In genomic region chr11:62076345-62077156, GRCm38 (mm10) we compare ENCODE assay signal across 8 mouse cellular contexts.
DNase-seq lines count a peak whose midpoint lies in the region; ATAC-seq lines count a peak whose summit lies in the region.

No protein-coding gene starts in this region.

- peak overlapping the region; percentile 92 for H3K4me2 ChIP-seq in hindbrain, embryonic 15.5 days

- WGBS in hindbrain, embryonic 15.5 days: 4% methylated on average over 42 of the region's 42 CpGs

- peak; percentile 97 for ATAC-seq in common myeloid progenitor, adult 5-6 weeks (replicated peaks; ENCODE audit: low read depth, poor library complexity, severe bottlenecking)
- peak; percentile 99 for ATAC-seq in hindbrain, embryonic 15.5 days (ENCODE audit: low FRiP score, low read depth)

- peak overlapping the region; percentile 80 for H3K9ac ChIP-seq in hindbrain, embryonic 15.5 days

- H3K4me1 ChIP-seq in hindbrain, embryonic 15.5 days (replicated peaks): peaks cover 14% of the 10 kb centered on the region

- H3K9me3 ChIP-seq in hindbrain, embryonic 15.5 days: no peaks in the 10 kb centered on the region

- peak overlapping the region; percentile 89 for H3K27ac ChIP-seq in hindbrain, embryonic 15.5 days (replicated peaks)

- DNase-seq in ZHBTc4 (ENCODE audit: low read depth, low spot score): peak; percentile 100
- peak; percentile 97 for DNase-seq in gastrocnemius, adult 18-20 months (ENCODE audit: low spot score)
- DNase-seq in left cerebral cortex, adult 11 months (ENCODE audit: low spot score): peak; percentile 96
- DNase-seq in lung, postnatal 36 days: peak; percentile 100
- peak; percentile 100 for DNase-seq in retina, postnatal 1 day
- peak; percentile 92 for DNase-seq in thymus, postnatal 4 days

- no peaks in the 10 kb centered on the region for H3K36me3 ChIP-seq in hindbrain, embryonic 15.5 days

- no peaks in the 10 kb centered on the region for H3K27me3 ChIP-seq in hindbrain, embryonic 15.5 days

- peak overlapping the region; percentile 68 for H3K4me3 ChIP-seq in hindbrain, embryonic 15.5 days

Comparison
In these comparisons a context has a peak if more than half of its experiments do, and no peak if none do; other contexts are left out.
1. Peak in every context shown above with its lines: DNase-seq, ATAC-seq, H3K4me3 ChIP-seq and H3K27ac ChIP-seq.